Mouse (Mus musculus): ENCODE data around the gene Lmod3. TPM values are rescaled to one million over a fixed set of nuclear protein-coding genes. Genes with fewer than 3 reads are reported as not detected.
A peak's percentile ranks its signal among the peaks of the same experiment; 100 is the strongest.

Lmod3 gene
- polyA plus RNA-seq, 1 experiment from 2014 or later = 10.6 TPM

GRCm38 (mm10) chr6:97210191-97210961 lies 42.2 kb downstream of the Lmod3 start, which contains the start of gene Arl6ip5:
Gene Arl6ip5, plus strand, starts transcription at chr6:97210689.
- Histone ChIP-seq H3K27ac (replicated peaks) (peak within 1 kb of the TSS; percentile 73), H3K4me3 (replicated peaks) (peak within 1 kb of the TSS; percentile 64), H3K4me1 (peaks cover 16% of the 10 kb centered on the region), H3K27me3 (no peaks in the 10 kb centered on the region), H3K4me2 (replicated peaks) (peak within 1 kb of the TSS; percentile 78), H3K9ac (peak within 1 kb of the TSS; percentile 64), H3K9me3 (replicated peaks) (no peaks in the 10 kb centered on the region), H3K36me3 (no peaks in the 10 kb centered on the region)
- peak; percentile 80 for ATAC-seq (ENCODE audit: insufficient number of reproducible peaks, low FRiP score, low TSS enrichment, low read depth)
- WGBS = 6% methylated on average over 32 of the region's 32 CpGs

GRCm38 (mm10) chr6:97209751-97210150 lies 42.8 kb downstream of the Lmod3 start:
- peaks cover 16% of the 10 kb centered on the region for H3K4me1 ChIP-seq
- H3K9me3 ChIP-seq (replicated peaks) = no peaks in the 10 kb centered on the region
- no peaks in the 10 kb centered on the region for H3K27me3 ChIP-seq
- no peak overlapping the region for H3K27ac ChIP-seq (replicated peaks)
- H3K4me2 ChIP-seq (replicated peaks) = no peak overlapping the region
- no peak for ATAC-seq (ENCODE audit: insufficient number of reproducible peaks, low FRiP score, low TSS enrichment, low read depth)
- WGBS = 79% methylated on average over 4 of the region's 4 CpGs
- H3K9ac ChIP-seq = no peak overlapping the region
- H3K36me3 ChIP-seq = no peaks in the 10 kb centered on the region
- no peak overlapping the region for H3K4me3 ChIP-seq (replicated peaks)

GRCm38 (mm10) chr6:97209201-97209600 lies 43.4 kb downstream of the Lmod3 start:
- H3K9me3 ChIP-seq (replicated peaks) = no peaks in the 10 kb centered on the region
- WGBS = 47% methylated on average over 3 of the region's 3 CpGs
- H3K27ac ChIP-seq (replicated peaks) = no peak overlapping the region
- H3K4me3 ChIP-seq (replicated peaks) = no peak overlapping the region
- no peak for ATAC-seq (ENCODE audit: insufficient number of reproducible peaks, low FRiP score, low TSS enrichment, low read depth)
- no peaks in the 10 kb centered on the region for H3K27me3 ChIP-seq
- H3K4me1 ChIP-seq = peaks cover 21% of the 10 kb centered on the region
- no peak overlapping the region for H3K9ac ChIP-seq
- H3K36me3 ChIP-seq = no peaks in the 10 kb centered on the region
- no peak overlapping the region for H3K4me2 ChIP-seq (replicated peaks)

GRCm38 (mm10) chr6:97208406-97208805 lies 44.2 kb downstream of the Lmod3 start:
- no peak for ATAC-seq (ENCODE audit: insufficient number of reproducible peaks, low FRiP score, low TSS enrichment, low read depth)
- Histone ChIP-seq H3K36me3 (no peaks in the 10 kb centered on the region), H3K27me3 (no peaks in the 10 kb centered on the region), H3K4me3 (replicated peaks) (no peak overlapping the region), H3K4me2 (replicated peaks) (no peak overlapping the region), H3K4me1 (peaks cover 23% of the 10 kb centered on the region), H3K27ac (replicated peaks) (peak overlapping the region; percentile 31; the same call in 1 of the 2 replicates), H3K9me3 (replicated peaks) (no peaks in the 10 kb centered on the region), H3K9ac (no peak overlapping the region)
- 25% methylated on average over 3 of the region's 3 CpGs for WGBS

GRCm38 (mm10) chr6:97207085-97207484 lies 45.5 kb downstream of the Lmod3 start:
- no peak for ATAC-seq (ENCODE audit: insufficient number of reproducible peaks, low FRiP score, low TSS enrichment, low read depth)
- Histone ChIP-seq H3K4me2 (replicated peaks) (no peak overlapping the region), H3K9me3 (replicated peaks) (no peaks in the 10 kb centered on the region), H3K27ac (replicated peaks) (no peak overlapping the region), H3K4me3 (replicated peaks) (no peak overlapping the region), H3K4me1 (peaks cover 19% of the 10 kb centered on the region), H3K27me3 (no peaks in the 10 kb centered on the region), H3K9ac (no peak overlapping the region), H3K36me3 (no peaks in the 10 kb centered on the region)
- WGBS = 62% methylated on average over 4 of the region's 4 CpGs

- H3K4me2 ChIP-seq (replicated peaks) = peak within 1 kb of the TSS; percentile 59
- H3K27ac ChIP-seq (replicated peaks) = peak within 1 kb of the TSS; percentile 89
- H3K9ac ChIP-seq = peak within 1 kb of the TSS; percentile 96
- H3K4me1 ChIP-seq = peaks cover 11% of the 10 kb centered on the region
- no peaks in the 10 kb centered on the region for H3K9me3 ChIP-seq (replicated peaks)
- peak; percentile 98 for ATAC-seq (ENCODE audit: insufficient number of reproducible peaks, low FRiP score, low TSS enrichment, low read depth)
- H3K4me3 ChIP-seq (replicated peaks) = peak within 1 kb of the TSS; percentile 80
- under 1% methylated on average over 37 of the region's 38 CpGs for WGBS
- H3K36me3 ChIP-seq = 0 out of 2 replicates have a peak, but pooled peaks cover 3% of the 10 kb centered on the region
- no peaks in the 10 kb centered on the region for H3K27me3 ChIP-seq
Observed at GRCm38 (mm10) chr6:97205439-97205885, 47.1 kb downstream of the Lmod3 start, which contains the start of gene Uba3. Gene Uba3, minus strand, starts transcription at chr6:97205647.

GRCm38 (mm10) chr6:97204952-97205351 lies 47.6 kb downstream of the Lmod3 start:
- Histone ChIP-seq H3K27ac (replicated peaks) (peak overlapping the region; percentile 89), H3K9me3 (replicated peaks) (no peaks in the 10 kb centered on the region), H3K9ac (peak overlapping the region; percentile 96), H3K27me3 (no peaks in the 10 kb centered on the region), H3K4me2 (replicated peaks) (peak overlapping the region; percentile 59), H3K36me3 (0 out of 2 replicates have a peak, but pooled peaks cover 3% of the 10 kb centered on the region), H3K4me1 (peaks cover 11% of the 10 kb centered on the region), H3K4me3 (replicated peaks) (peak overlapping the region; percentile 80)
- under 1% methylated on average over 16 of the region's 16 CpGs for WGBS
- ATAC-seq (ENCODE audit: insufficient number of reproducible peaks, low FRiP score, low TSS enrichment, low read depth) = 0 out of 2 replicates have a peak, but pooled peaks have one; percentile 13

GRCm38 (mm10) chr6:97204252-97204869 lies 48.2 kb downstream of the Lmod3 start:
- H3K36me3 ChIP-seq = 0 out of 2 replicates have a peak, but pooled peaks cover 3% of the 10 kb centered on the region
- H3K4me1 ChIP-seq = peaks cover 11% of the 10 kb centered on the region
- WGBS = 9% methylated on average over 9 of the region's 9 CpGs
- H3K4me3 ChIP-seq (replicated peaks) = peak overlapping the region; percentile 80
- peak overlapping the region; percentile 89 for H3K27ac ChIP-seq (replicated peaks)
- H3K9me3 ChIP-seq (replicated peaks) = no peaks in the 10 kb centered on the region
- no peak for ATAC-seq (ENCODE audit: insufficient number of reproducible peaks, low FRiP score, low TSS enrichment, low read depth)
- no peaks in the 10 kb centered on the region for H3K27me3 ChIP-seq
- peak overlapping the region; percentile 96; the same call in 1 of the 2 replicates for H3K9ac ChIP-seq
- peak overlapping the region; percentile 59 for H3K4me2 ChIP-seq (replicated peaks)

GRCm38 (mm10) chr6:97202477-97202876 lies 50.1 kb downstream of the Lmod3 start:
- WGBS = 91% methylated on average over 3 of the region's 3 CpGs
- no peak overlapping the region for H3K27ac ChIP-seq (replicated peaks)
- peaks cover 8% of the 10 kb centered on the region for H3K36me3 ChIP-seq
- H3K9ac ChIP-seq = no peak overlapping the region
- no peaks in the 10 kb centered on the region for H3K27me3 ChIP-seq
- ATAC-seq (ENCODE audit: insufficient number of reproducible peaks, low FRiP score, low TSS enrichment, low read depth) = no peak
- no peak overlapping the region for H3K4me2 ChIP-seq (replicated peaks)
- H3K9me3 ChIP-seq (replicated peaks) = no peaks in the 10 kb centered on the region
- H3K4me3 ChIP-seq (replicated peaks) = no peak overlapping the region
- H3K4me1 ChIP-seq = peaks cover 11% of the 10 kb centered on the region

GRCm38 (mm10) chr6:97200437-97200836 lies 52.1 kb downstream of the Lmod3 start:
- 31% methylated on average over 3 of the region's 3 CpGs for WGBS
- Histone ChIP-seq H3K4me2 (replicated peaks) (no peak overlapping the region), H3K4me3 (replicated peaks) (no peak overlapping the region), H3K9ac (no peak overlapping the region), H3K36me3 (peaks cover 27% of the 10 kb centered on the region), H3K27ac (replicated peaks) (no peak overlapping the region), H3K9me3 (replicated peaks) (no peaks in the 10 kb centered on the region), H3K27me3 (no peaks in the 10 kb centered on the region), H3K4me1 (peaks cover 11% of the 10 kb centered on the region)
- ATAC-seq (ENCODE audit: insufficient number of reproducible peaks, low FRiP score, low TSS enrichment, low read depth) = no peak
